Mouse (Mus musculus) MEL (cell line): ENCODE measurements around the gene Eda2r.

Experiments used
- CTCF ChIP-seq, 3 experiments: IDR thresholded peaks in 2 of 3; conservative IDR thresholded peaks in 1 of 3; 2 replicates each; pipeline ENCODE4 v1.5.1; 2011 to 2012; ENCODE audit warnings: low read length in 3 of 3, low read depth in 2 of 3, mild to moderate bottlenecking in 2 of 3, improper control_type of control experiment in 1 of 3, inconsistent platforms in 1 of 3, mixed read lengths in 1 of 3, moderate library complexity in 1 of 3; ENCODE audit not compliant: control insufficient read depth in 1 of 3, insufficient read depth in 1 of 3, poor library complexity in 1 of 3, severe bottlenecking in 1 of 3
- EP300 ChIP-seq, 2 experiments: IDR thresholded peaks; 2 replicates each; pipeline ENCODE4 v1.6.1; 2011; ENCODE audit warnings: improper control_type of control experiment in 2 of 2, low read length in 2 of 2, low read depth in 1 of 2, mild to moderate bottlenecking in 1 of 2
- USF1 ChIP-seq: IDR thresholded peaks from 2 replicates; pipeline ENCODE4 v1.6.1; 2014; ENCODE audit warnings: low read depth, mild to moderate bottlenecking, inconsistent platforms, low read length, improper control_type of control experiment, moderate library complexity
- ZMIZ1 ChIP-seq: IDR thresholded peaks from 2 replicates; pipeline ENCODE4 v1.6.1; 2012; ENCODE audit warnings: low read depth, mild to moderate bottlenecking, inconsistent platforms, low read length, improper control_type of control experiment, moderate library complexity

- no peak for TF ChIP-seq USF1
- no peak for TF ChIP-seq EP300 (IDR thresholded peaks at IDR 0.05; ENCODE audit: low read depth in 1 of 2, low read length in 2 of 2)
- TF ChIP-seq ZMIZ1, result no peak
- no peak for TF ChIP-seq CTCF (IDR thresholded peaks at IDR 0.05 in 2 of 3, conservative IDR thresholded peaks at IDR 0.05 in 1 of 3; ENCODE audit: control insufficient read depth in 1 of 3, insufficient read depth in 1 of 3, low read depth in 2 of 3, low read length in 3 of 3, poor library complexity in 1 of 3, severe bottlenecking in 1 of 3)
These were observed at the start of gene Eda2r for GRCm38 (mm10) chrX:97377065-97377421.
